Mouse (Mus musculus): ENCODE data around the gene Pak3. TPM values are rescaled to one million over a fixed set of nuclear protein-coding genes. Genes with fewer than 3 reads are reported as not detected.

The Pak3 gene
- total and polyA plus RNA-seq, 3 experiments: not detected

GRCm38 (mm10) chrX:143846637-143847036 lies 328.2 kb downstream of the Pak3 start:
- no peaks in the 10 kb centered on the region for H3K36me3 ChIP-seq (ENCODE audit: control insufficient read depth in 1 of 2, insufficient read depth in 2 of 2, low read length in 2 of 2)
- no peaks in the 10 kb centered on the region for H3K9me3 ChIP-seq (replicated peaks; ENCODE audit: insufficient read depth, low read length)
- no peaks in the 10 kb centered on the region for H3K4me1 ChIP-seq (ENCODE audit: control insufficient read depth in 1 of 2, insufficient read depth in 2 of 2, low read length in 2 of 2)
- DNase-seq (ENCODE audit: low read depth, low spot score): no peak
- H3K79me2 ChIP-seq (ENCODE audit: control insufficient read depth, insufficient read depth, low read length, poor library complexity): no peaks in the 10 kb centered on the region
- TF ChIP-seq MAX (IDR thresholded peaks at IDR 0.05; ENCODE audit: low read length): no peak
- TF ChIP-seq ZNF384 (IDR thresholded peaks at IDR 0.05; ENCODE audit: low read depth, low read length): no peak
- TF ChIP-seq POLR2AphosphoS5 (IDR thresholded peaks at IDR 0.05; ENCODE audit: borderline replicate concordance, low read depth, low read length): no peak
- TF ChIP-seq USF2 (IDR thresholded peaks at IDR 0.05; ENCODE audit: borderline replicate concordance in 1 of 2, insufficient read depth in 1 of 2, low read depth in 1 of 2, low read length in 2 of 2): no peak
- TF ChIP-seq NRF1 (IDR thresholded peaks at IDR 0.05; ENCODE audit: insufficient read depth, low read depth, low read length, poor library complexity, severe bottlenecking): no peak
- no peak for TF ChIP-seq POLR2A (IDR thresholded peaks at IDR 0.05; ENCODE audit: control insufficient read depth in 1 of 2, insufficient read depth in 1 of 2, low read depth in 1 of 2, low read length in 2 of 2, poor library complexity in 1 of 2)
- TF ChIP-seq ZC3H11A (IDR thresholded peaks at IDR 0.05; ENCODE audit: low read depth, low read length): no peak
- TF ChIP-seq TCF12 (IDR thresholded peaks at IDR 0.05; ENCODE audit: low read depth, low read length): no peak
- TF ChIP-seq JUND (IDR thresholded peaks at IDR 0.05; ENCODE audit: low read depth, low read length): no peak
- TF ChIP-seq TAL1 (IDR thresholded peaks at IDR 0.05; ENCODE audit: low read length): no peak
- no peak for TF ChIP-seq TBP (IDR thresholded peaks at IDR 0.05; ENCODE audit: low read depth, low read length)
- TF ChIP-seq POLR2AphosphoS2 (IDR thresholded peaks at IDR 0.05; ENCODE audit: low read length): no peak
- TF ChIP-seq MEF2A (IDR thresholded peaks at IDR 0.05; ENCODE audit: extremely low read depth, insufficient replicate concordance, low read depth, low read length, poor library complexity, severe bottlenecking): no peak
- TF ChIP-seq CHD2 (IDR thresholded peaks at IDR 0.05; ENCODE audit: low read length): no peak
- TF ChIP-seq E2F4 (IDR thresholded peaks at IDR 0.05; ENCODE audit: borderline replicate concordance, low read depth, low read length): no peak
- no peak for TF ChIP-seq ETS1 (IDR thresholded peaks at IDR 0.05; ENCODE audit: low read depth, low read length)
- no peak for TF ChIP-seq SMC3 (IDR thresholded peaks at IDR 0.05; ENCODE audit: low read depth, low read length)
- no peak for TF ChIP-seq GATA1 (IDR thresholded peaks at IDR 0.05; ENCODE audit: low read depth, low read length)
- H3K27ac ChIP-seq (ENCODE audit: control insufficient read depth, low read depth, low read length): no peak overlapping the region
- no peak overlapping the region for H3K4me3 ChIP-seq (ENCODE audit: control insufficient read depth in 1 of 2, insufficient read depth in 1 of 2, low read depth in 2 of 2, low read length in 2 of 2)
- no peaks in the 10 kb centered on the region for H3K27me3 ChIP-seq (ENCODE audit: control insufficient read depth in 1 of 2, insufficient read depth in 2 of 2, low read length in 2 of 2)
- no peak overlapping the region for H3K9ac ChIP-seq (ENCODE audit: control insufficient read depth, low read depth, low read length, poor library complexity, severe bottlenecking)

Other genes with a start within 250 kb of the Pak3 start
- gene Chrdl1, start 124.3 kb upstream of the Pak3 start, total RNA-seq (2012; rRNA removed): not detected in 2 replicates
- not detected for gene Chrdl1, start 124.3 kb upstream of the Pak3 start, polyA plus RNA-seq (2012; ENCODE audit: insufficient read depth in 1 of 2, insufficient read length in 2 of 2, low read depth in 1 of 2, low replicate concordance in 2 of 2, missing spikeins in 1 of 2)

All from MEL (cell line).